Mouse (Mus musculus) heart, adult 2 months (tissue): ENCODE results near the gene A930004D18Rik. TPM values are rescaled to one million over a fixed set of nuclear protein-coding genes. Genes with fewer than 3 reads are reported as not detected.
"Not testable (repeated sequence)": the region's sequence is repeated elsewhere in the genome, so short reads cannot be mapped to it uniquely, and the experiment has no call there.

ENCODE experiments used
- DNase-seq, 2 experiments: peaks; one replicate each; pipeline ENCODE4 v3.0.0; 2021
- H3K27ac ChIP-seq: fragments of 200-600 bp; 2 replicates; pipeline ENCODE4 v1.8.1; 2022
- H3K27me3 ChIP-seq: fragments of 200-500 bp; 2 replicates; pipeline ENCODE4 v1.6.1; 2012; ENCODE audit warnings: mild to moderate bottlenecking, low read length, inconsistent platforms, mixed read lengths; ENCODE audit not compliant: control insufficient read depth, insufficient read depth
- H3K36me3 ChIP-seq: fragments of 200-500 bp; 2 replicates; pipeline ENCODE4 v1.6.1; 2012; ENCODE audit warnings: low read length, inconsistent platforms; ENCODE audit not compliant: control insufficient read depth, insufficient read depth
- H3K4me1 ChIP-seq: fragments of 200-500 bp; 2 replicates; pipeline ENCODE4 v1.6.1; 2011; ENCODE audit warnings: low read length; ENCODE audit not compliant: control insufficient read depth, insufficient read depth
- H3K4me3 ChIP-seq: fragments of 200-600 bp; 2 replicates; pipeline ENCODE4 v1.8.1; 2022
- H3K79me2 ChIP-seq: fragments of 200-500 bp; replicated peaks from 2 replicates; pipeline ENCODE4 v1.6.1; 2012; ENCODE audit warnings: mild to moderate bottlenecking, inconsistent platforms, low read length, moderate library complexity, mixed read lengths; ENCODE audit not compliant: control insufficient read depth, insufficient read depth
- H3K9ac ChIP-seq: fragments of 200-500 bp; 2 replicates; pipeline ENCODE4 v1.6.1; 2012; ENCODE audit warnings: low read depth, mild to moderate bottlenecking, control low read depth, inconsistent platforms, low read length, mixed read lengths
- CTCF ChIP-seq: fragments of 200-600 bp; IDR thresholded peaks from 2 replicates; pipeline ENCODE4 v1.8.1; 2022; ENCODE audit warnings: antibody characterized with exemption, mild to moderate bottlenecking, moderate library complexity
- EP300 ChIP-seq: fragments of 200-500 bp; IDR thresholded peaks from 2 replicates; pipeline ENCODE4 v1.6.1; 2011; ENCODE audit warnings: low read depth, low read length, control low read depth; ENCODE audit not compliant: insufficient read depth
- POLR2A ChIP-seq: fragments of 200-500 bp; IDR thresholded peaks from 2 replicates; pipeline ENCODE4 v1.6.1; 2011; ENCODE audit warnings: mild to moderate bottlenecking, low read depth, low read length, control low read depth; ENCODE audit not compliant: insufficient read depth
- WGBS: fragments of 180-500 bp; shearing (Covaris S2); methylation state at CpG from one replicate; pipeline ENCODE4 v1.1.7; 2018; 5-methylcytosine and 5-hydroxymethylcytosine counted together
- intact Hi-C: fragments of 180-260 bp; cut with DNase I; formaldehyde crosslinking; loops from one replicate; pipeline ENCODE4 v1.15.1; 2025
- polyA plus RNA-seq: library from polyadenylated mRNA; depleted of rRNA; stranded (reverse); fragments of >200 nt; gene quantifications from 2 replicates; pipeline ENCODE4 v1.2.3, GENCODE M21; 2012
- total RNA-seq, 2 experiments: library from RNA; stranded (reverse); gene quantifications; 2 replicates each; pipeline ENCODE4 v1.2.3; 2021

Gene A930004D18Rik
- total and polyA plus RNA-seq, 3 experiments, result 2.2 to 4.5 (median 3.4) TPM

- no peak within 1 kb of the TSS for H3K4me3 ChIP-seq
- intact Hi-C loops, result no loop called here
- TF ChIP-seq POLR2A (no peak), CTCF (no peak), EP300 (no peak)
- no peaks in the 10 kb centered on the region for H3K27me3 ChIP-seq
- no peak within 1 kb of the TSS for H3K27ac ChIP-seq
- no peaks in the 10 kb centered on the region for H3K4me1 ChIP-seq
- H3K9ac ChIP-seq, result no peak within 1 kb of the TSS
- DNase-seq, result no peak
- no peaks in the 10 kb centered on the region for H3K36me3 ChIP-seq
- H3K79me2 ChIP-seq, result no peaks in the 10 kb centered on the region
Observed at GRCm38 (mm10) chr2:17996858-17997257, 40.7 kb downstream of the A930004D18Rik start, which contains the start of gene H2al2a. Gene H2al2a, minus strand, starts transcription at chr2:17996958.

- intact Hi-C loops, result no loop called here
- DNase-seq, result no peak
- TF ChIP-seq EP300 (no peak), CTCF (no peak), POLR2A (no peak)
- Histone ChIP-seq H3K27ac (no peak overlapping the region), H3K9ac (no peak overlapping the region), H3K79me2 (no peaks in the 10 kb centered on the region), H3K4me1 (no peaks in the 10 kb centered on the region), H3K36me3 (no peaks in the 10 kb centered on the region), H3K4me3 (no peak overlapping the region), H3K27me3 (no peaks in the 10 kb centered on the region)
Observed at GRCm38 (mm10) chr2:17989562-17989961, 48.0 kb downstream of the A930004D18Rik start.

- Histone ChIP-seq H3K36me3 (no peaks in the 10 kb centered on the region), H3K9ac (no peak overlapping the region), H3K27ac (no peak overlapping the region), H3K27me3 (no peaks in the 10 kb centered on the region), H3K79me2 (no peaks in the 10 kb centered on the region), H3K4me3 (no peak overlapping the region), H3K4me1 (no peaks in the 10 kb centered on the region)
- intact Hi-C loops, result no loop called here
- WGBS, result 66% methylated on average over 3 of the region's 3 CpGs
- no peak for TF ChIP-seq CTCF
- no peak for TF ChIP-seq EP300
- TF ChIP-seq POLR2A, result no peak
- DNase-seq, result no peak
Observed at GRCm38 (mm10) chr2:17989115-17989514, 48.4 kb downstream of the A930004D18Rik start.

GRCm38 (mm10) chr2:17986694-17987093, 50.8 kb downstream of the A930004D18Rik start:
- Histone ChIP-seq H3K4me3 (no peak overlapping the region), H3K79me2 (no peaks in the 10 kb centered on the region), H3K4me1 (no peaks in the 10 kb centered on the region), H3K36me3 (no peaks in the 10 kb centered on the region), H3K9ac (no peak overlapping the region), H3K27ac (no peak overlapping the region), H3K27me3 (no peaks in the 10 kb centered on the region)
- WGBS, result 77% methylated on average over 3 of the region's 3 CpGs
- DNase-seq, result no peak
- intact Hi-C loops, result no loop called here
- TF ChIP-seq EP300 (no peak), POLR2A (no peak), CTCF (no peak)

- Histone ChIP-seq H3K27ac (no peak overlapping the region), H3K79me2 (no peaks in the 10 kb centered on the region), H3K9ac (no peak overlapping the region), H3K4me3 (no peak overlapping the region), H3K36me3 (no peaks in the 10 kb centered on the region), H3K27me3 (no peaks in the 10 kb centered on the region), H3K4me1 (no peaks in the 10 kb centered on the region)
- WGBS, result 90% methylated on average over 3 of the region's 3 CpGs
- TF ChIP-seq POLR2A (no peak), CTCF (no peak), EP300 (no peak)
- DNase-seq, result no peak
- intact Hi-C loops, result no loop called here
Observed at GRCm38 (mm10) chr2:17984774-17985173, 52.8 kb downstream of the A930004D18Rik start.

GRCm38 (mm10) chr2:17982747-17983146, 54.8 kb downstream of the A930004D18Rik start:
- Histone ChIP-seq H3K36me3 (no peaks in the 10 kb centered on the region), H3K27ac (no peak overlapping the region), H3K9ac (no peak overlapping the region), H3K4me1 (no peaks in the 10 kb centered on the region), H3K79me2 (no peaks in the 10 kb centered on the region), H3K27me3 (no peaks in the 10 kb centered on the region), H3K4me3 (no peak overlapping the region)
- intact Hi-C loops, result no loop called here
- DNase-seq, result no peak
- no peak for TF ChIP-seq CTCF
- no peak for TF ChIP-seq POLR2A
- TF ChIP-seq EP300, result no peak
- WGBS, result 92% methylated on average over 1 of the region's 1 CpGs

- no peak for DNase-seq
- intact Hi-C loops, result no loop called here
- no peak overlapping the region for H3K9ac ChIP-seq
- H3K79me2 ChIP-seq, result no peaks in the 10 kb centered on the region
- no peak overlapping the region for H3K4me3 ChIP-seq
- no peak for TF ChIP-seq EP300
- TF ChIP-seq POLR2A, result no peak
- no peak for TF ChIP-seq CTCF
- no peaks in the 10 kb centered on the region for H3K4me1 ChIP-seq
- WGBS, result 90% methylated on average over 6 of the region's 6 CpGs
- no peaks in the 10 kb centered on the region for H3K36me3 ChIP-seq
- H3K27ac ChIP-seq, result no peak overlapping the region
- H3K27me3 ChIP-seq, result no peaks in the 10 kb centered on the region
Observed at GRCm38 (mm10) chr2:17978706-17979105, 58.8 kb downstream of the A930004D18Rik start.

GRCm38 (mm10) chr2:17978251-17978650, 59.3 kb downstream of the A930004D18Rik start:
- 92% methylated on average over 7 of the region's 7 CpGs for WGBS
- intact Hi-C loops, H3K79me2 ChIP-seq, H3K36me3 ChIP-seq, H3K9ac ChIP-seq, H3K4me1 ChIP-seq, H3K27ac ChIP-seq, DNase-seq, H3K4me3 ChIP-seq, H3K27me3 ChIP-seq: not testable (repeated sequence)

GRCm38 (mm10) chr2:17977645-17978044, 59.9 kb downstream of the A930004D18Rik start:
- H3K4me1 ChIP-seq, H3K27me3 ChIP-seq, intact Hi-C loops, H3K36me3 ChIP-seq, H3K27ac ChIP-seq, DNase-seq, H3K4me3 ChIP-seq, H3K79me2 ChIP-seq, H3K9ac ChIP-seq: not testable (repeated sequence)
